Mouse (Mus musculus) thymus, adult 2 months (tissue): ENCODE data around the gene Gldc. TPM values are rescaled to one million over a fixed set of nuclear protein-coding genes. Genes with fewer than 3 reads are reported as not detected.

Source experiments
- DNase-seq: peaks from one replicate; pipeline ENCODE4 v3.0.0; 2021
- H3K27ac ChIP-seq: fragments of 200-500 bp; 2 replicates; pipeline ENCODE4 v1.5.1; 2012; ENCODE audit warnings: low read length, control low read depth; ENCODE audit not compliant: control insufficient read depth, insufficient read depth
- H3K27me3 ChIP-seq: fragments of 200-500 bp; 2 replicates; pipeline ENCODE4 v1.6.1; 2012; ENCODE audit warnings: mild to moderate bottlenecking, low read length, moderate library complexity, mixed read lengths; ENCODE audit not compliant: control insufficient read depth, insufficient read depth
- H3K36me3 ChIP-seq: fragments of 200-500 bp; 2 replicates; pipeline ENCODE4 v1.6.1; 2012; ENCODE audit warnings: mild to moderate bottlenecking, low read length, moderate library complexity; ENCODE audit not compliant: control insufficient read depth, insufficient read depth
- H3K4me1 ChIP-seq: fragments of 200-500 bp; replicated peaks from 2 replicates; pipeline ENCODE4 v1.6.1; 2012; ENCODE audit warnings: low read length; ENCODE audit not compliant: control insufficient read depth, insufficient read depth
- H3K4me3 ChIP-seq: fragments of 200-500 bp; 2 replicates; pipeline ENCODE4 v1.5.1; 2012; ENCODE audit warnings: mild to moderate bottlenecking, low read length, control low read depth, moderate library complexity; ENCODE audit not compliant: control insufficient read depth, insufficient read depth
- CTCF ChIP-seq: fragments of 200-500 bp; IDR thresholded peaks from 2 replicates; pipeline ENCODE4 v1.5.1; 2012; ENCODE audit warnings: mild to moderate bottlenecking, control low read depth, low read length, moderate library complexity, borderline replicate concordance; ENCODE audit not compliant: control insufficient read depth, poor library complexity, insufficient read depth; ENCODE audit errors: extremely low read depth
- POLR2A ChIP-seq: fragments of 200-500 bp; IDR thresholded peaks from 2 replicates; pipeline ENCODE4 v1.6.1; 2012; ENCODE audit warnings: mild to moderate bottlenecking, low read length, control low read depth, moderate library complexity; ENCODE audit not compliant: control insufficient read depth, poor library complexity, insufficient read depth; ENCODE audit errors: extremely low read depth
- WGBS: fragments of 180-500 bp; shearing (Covaris S2); methylation state at CpG from one replicate; pipeline ENCODE4 v1.1.7; 2018; 5-methylcytosine and 5-hydroxymethylcytosine counted together
- polyA plus RNA-seq: library from polyadenylated mRNA; depleted of rRNA; stranded (reverse); fragments of >200 nt; gene quantifications from 2 replicates; pipeline ENCODE4 v1.2.3, GENCODE M21; 2012; rRNA removed

Gene Gldc
- polyA plus RNA-seq, 1 experiment: 0.13 TPM

DNA sequence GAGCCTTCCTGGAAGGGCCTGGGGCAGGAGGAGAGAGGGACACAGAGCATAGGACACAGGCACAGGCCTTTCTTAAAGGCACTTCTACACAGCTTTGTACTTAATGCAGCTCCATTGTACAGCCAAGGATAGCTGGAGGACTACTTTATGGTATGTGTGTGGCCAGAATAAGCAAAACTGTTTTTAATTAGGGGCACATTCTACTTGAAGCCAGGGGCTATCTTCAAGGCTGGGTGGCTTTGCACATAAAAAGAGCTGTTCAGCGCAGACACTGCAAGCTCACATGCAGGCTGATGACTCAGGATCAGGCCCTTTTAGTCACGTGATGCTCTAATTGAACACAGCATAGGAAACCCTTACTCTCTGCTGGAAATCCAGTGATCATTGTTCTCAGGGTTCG, 79.0 kb downstream of the Gldc start:
- WGBS: 97% methylated on average over 3 of the region's 3 CpGs
- peaks cover 49% of the 10 kb centered on the region for H3K36me3 ChIP-seq
- DNase-seq: no peak

DNA sequence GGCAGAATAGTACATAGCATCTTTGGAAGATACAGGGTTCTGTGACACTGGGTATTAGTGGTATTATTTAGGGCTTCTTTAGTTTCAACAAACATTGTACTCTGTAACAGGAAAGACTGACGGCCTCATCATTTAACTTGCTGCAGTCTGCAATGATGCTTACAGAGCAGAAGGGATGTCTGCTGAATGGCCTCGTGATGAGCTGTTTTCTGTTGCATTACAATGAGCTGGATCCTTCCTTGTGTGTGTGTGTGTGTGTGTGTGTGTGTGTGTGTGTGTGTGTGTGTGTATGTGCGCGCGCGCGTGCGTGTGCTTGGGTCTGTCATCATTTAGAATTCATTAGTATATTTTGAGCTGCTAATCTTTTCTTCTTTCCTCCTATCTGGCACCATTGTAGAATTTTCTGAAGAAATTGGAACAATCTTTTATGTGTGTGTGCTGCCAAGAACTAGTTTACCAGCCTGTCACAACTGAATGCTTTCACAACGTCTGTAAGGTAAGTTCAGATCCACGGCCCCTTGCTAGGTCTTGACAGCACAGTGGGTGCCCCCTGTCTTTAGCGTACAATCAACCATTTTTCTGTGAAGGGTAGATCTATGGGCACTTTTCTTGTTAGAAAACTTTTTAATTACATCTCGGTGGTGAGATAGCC, 83.5 kb downstream of the Gldc start:
- TF ChIP-seq POLR2A (no peak), CTCF (no peak)
- Histone ChIP-seq H3K36me3 (peaks cover 84% of the 10 kb centered on the region), H3K27ac (no peak overlapping the region), H3K4me1 (no peaks in the 10 kb centered on the region), H3K27me3 (no peaks in the 10 kb centered on the region), H3K4me3 (no peak overlapping the region)
- 96% methylated on average over 12 of the region's 12 CpGs for WGBS
- no peak for DNase-seq

More for the DNA sequence above, 79.0 kb downstream of the Gldc start:
- no peak overlapping the region for H3K27ac ChIP-seq
- TF ChIP-seq CTCF (no peak), POLR2A (no peak)
- H3K4me3 ChIP-seq: no peak overlapping the region
- no peaks in the 10 kb centered on the region for H3K27me3 ChIP-seq
- H3K4me1 ChIP-seq: no peaks in the 10 kb centered on the region

GRCm38 (mm10) chr19:30090163-30090562, 85.1 kb downstream of the Gldc start:
- no peak for TF ChIP-seq CTCF
- no peak for TF ChIP-seq POLR2A

DNA sequence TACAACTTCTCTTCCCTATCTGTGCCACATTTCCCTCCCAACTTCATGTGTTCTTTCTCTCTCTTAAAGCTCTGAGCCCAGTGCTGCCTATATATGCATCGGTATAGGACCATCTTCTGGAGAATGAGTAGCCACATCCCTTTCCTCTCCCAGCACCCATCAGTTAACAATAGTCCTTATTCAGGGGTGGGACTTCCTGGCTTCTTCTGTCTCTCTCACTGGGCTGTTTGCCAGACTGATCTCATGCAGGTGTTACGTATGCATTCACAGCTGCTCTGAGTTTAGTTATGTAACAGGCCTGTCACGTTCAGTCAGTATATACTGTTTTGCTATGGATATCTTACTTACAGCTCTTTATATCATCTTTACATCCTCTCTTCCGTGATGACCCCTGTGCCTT, 109.4 kb downstream of the Gldc start:
- peaks cover 2% of the 10 kb centered on the region; the same call in 1 of the 2 replicates for H3K4me1 ChIP-seq
- H3K4me3 ChIP-seq: no peak overlapping the region
- no peak for DNase-seq
- TF ChIP-seq CTCF: no peak
- H3K27me3 ChIP-seq: no peaks in the 10 kb centered on the region
- no peak overlapping the region for H3K27ac ChIP-seq
- WGBS: 34% methylated on average over 4 of the region's 4 CpGs
- no peaks in the 10 kb centered on the region for H3K36me3 ChIP-seq

More at GRCm38 (mm10) chr19:30090163-30090562, 85.1 kb downstream of the Gldc start:
- WGBS: 99% methylated on average over 6 of the region's 6 CpGs
- Histone ChIP-seq H3K27me3 (no peaks in the 10 kb centered on the region), H3K27ac (no peak overlapping the region), H3K4me3 (no peak overlapping the region), H3K36me3 (peaks cover 80% of the 10 kb centered on the region), H3K4me1 (no peaks in the 10 kb centered on the region)
- no peak for DNase-seq

DNA sequence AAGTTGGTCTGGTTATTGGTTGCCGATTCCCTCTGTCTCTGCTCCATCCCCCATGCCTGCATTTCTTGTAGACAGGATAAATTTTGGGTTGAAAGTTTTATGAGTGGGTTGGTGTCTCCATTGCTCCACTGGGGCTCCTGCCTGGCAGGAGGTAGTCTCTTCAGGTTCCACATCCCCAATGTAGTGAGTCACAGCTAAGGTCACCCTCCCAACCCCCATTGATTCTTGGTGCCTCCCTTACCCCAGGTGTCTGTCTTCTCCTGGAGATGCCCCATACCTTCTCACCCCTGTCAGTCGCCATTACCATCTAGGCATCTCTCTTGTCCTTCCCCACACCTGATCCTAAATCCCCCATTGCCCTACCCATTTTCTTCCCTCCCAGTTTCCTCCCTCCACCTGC, 121.0 kb downstream of the Gldc start:
- TF ChIP-seq POLR2A: no peak
- peaks cover 6% of the 10 kb centered on the region; the same call in 1 of the 2 replicates for H3K36me3 ChIP-seq

DNA sequence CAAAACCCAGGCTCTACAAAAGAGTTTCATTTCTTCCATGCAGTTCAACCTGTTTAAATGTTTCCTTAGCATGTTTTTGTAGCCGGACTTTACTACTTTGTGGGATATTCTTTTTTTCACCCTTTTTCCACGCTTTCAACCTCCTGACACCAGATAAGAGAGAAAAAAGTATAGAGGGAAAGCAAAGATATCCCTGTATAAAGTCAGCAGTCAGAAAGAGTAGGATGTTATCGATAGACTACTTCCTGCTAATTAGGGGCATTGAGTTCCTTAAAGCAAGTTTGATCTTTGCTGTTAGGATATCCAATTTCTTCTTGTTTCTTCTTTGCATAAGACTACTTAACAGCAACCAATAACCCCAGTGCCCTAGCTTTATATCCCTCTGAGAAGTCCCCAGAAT, 123.8 kb downstream of the Gldc start:
- no peak overlapping the region for H3K27ac ChIP-seq
- no peaks in the 10 kb centered on the region for H3K4me1 ChIP-seq
- no peak for TF ChIP-seq CTCF
- no peak for TF ChIP-seq POLR2A
- H3K27me3 ChIP-seq: no peaks in the 10 kb centered on the region
- no peaks in the 10 kb centered on the region; the same call in 1 of the 2 replicates for H3K36me3 ChIP-seq
- no peak for DNase-seq
- WGBS: 96% methylated on average over 3 of the region's 3 CpGs
- H3K4me3 ChIP-seq: no peak overlapping the region

More for the DNA sequence above, 121.0 kb downstream of the Gldc start:
- Histone ChIP-seq H3K4me1 (no peaks in the 10 kb centered on the region), H3K27ac (no peak overlapping the region), H3K4me3 (no peak overlapping the region), H3K27me3 (no peaks in the 10 kb centered on the region)
- DNase-seq: no peak
- 94% methylated on average over 2 of the region's 2 CpGs for WGBS

DNA sequence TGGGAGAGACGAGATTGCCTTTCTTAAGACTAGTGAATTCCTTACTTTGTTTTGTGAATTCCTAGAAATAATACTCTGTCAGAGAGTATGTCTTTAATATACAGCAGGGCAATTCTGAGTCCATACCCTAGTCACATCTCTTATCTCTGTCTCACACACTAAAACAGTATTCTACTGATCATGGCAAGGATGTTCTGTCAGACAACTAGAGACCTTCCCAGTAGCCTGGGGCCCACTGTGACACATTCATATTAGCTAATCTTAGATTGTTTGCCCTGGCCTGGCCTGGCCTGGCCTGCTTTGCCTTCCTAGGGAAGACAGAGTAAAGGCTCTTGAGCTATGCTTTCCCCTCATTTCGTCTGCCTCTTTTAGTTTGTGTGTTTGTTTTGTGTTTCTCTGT, 124.6 kb downstream of the Gldc start:
- no peak overlapping the region for H3K27ac ChIP-seq
- H3K36me3 ChIP-seq: no peaks in the 10 kb centered on the region
- 99% methylated on average over 2 of the region's 2 CpGs for WGBS
- no peaks in the 10 kb centered on the region for H3K27me3 ChIP-seq
- H3K4me1 ChIP-seq: no peaks in the 10 kb centered on the region
- no peak for DNase-seq
- no peak overlapping the region for H3K4me3 ChIP-seq
- no peak for TF ChIP-seq POLR2A
- no peak for TF ChIP-seq CTCF

Other genes with a start within 250 kb of the Gldc start
- 0.07 TPM in 1 of 2 replicates, not detected in the other for gene Trpd52l3, start 171.6 kb downstream of the Gldc start, polyA plus RNA-seq
- gene Uhrf2, start 144.9 kb downstream of the Gldc start, polyA plus RNA-seq: 72.8 and 80.5 TPM in 2 replicates
- 0.22 and 0.85 TPM in 2 replicates for gene Mbl2, start 57.5 kb upstream of the Gldc start, polyA plus RNA-seq